Mouse (Mus musculus) MEL-GATA-1-ER (cell line): ENCODE results near the gene Trmt10a.

Experiments used
- DNase-seq: peaks from one replicate; pipeline ENCODE4 v3.0.0-alpha.2; 2012; ENCODE audit warnings: low read depth; ENCODE audit errors: extremely low read depth

The Trmt10a gene

GRCm38 (mm10) chr3:138143315-138144059, at the start of gene Trmt10a:
TSS of gene Trmt10a (plus strand) at chr3:138143448.
- peak; percentile 95 for DNase-seq

- DNase-seq, result no peak
These were observed 47.9 kb upstream of the Trmt10a start for GRCm38 (mm10) chr3:138095301-138095700.

- no peak for DNase-seq
These were observed 47.5 kb upstream of the Trmt10a start for GRCm38 (mm10) chr3:138095718-138096117.

- DNase-seq, result no peak
These were observed 46.8 kb upstream of the Trmt10a start for GRCm38 (mm10) chr3:138096263-138097028.

GRCm38 (mm10) chr3:138097718-138098117, 45.5 kb upstream of the Trmt10a start:
- no peak for DNase-seq

- no peak for DNase-seq
These were observed 41.3 kb upstream of the Trmt10a start for GRCm38 (mm10) chr3:138101936-138102335.

GRCm38 (mm10) chr3:138103690-138104089, 39.6 kb upstream of the Trmt10a start:
- no peak for DNase-seq

- DNase-seq, result no peak
These were observed 38.2 kb upstream of the Trmt10a start for GRCm38 (mm10) chr3:138105056-138105455.

GRCm38 (mm10) chr3:138106887-138107286, 36.4 kb upstream of the Trmt10a start:
- no peak for DNase-seq

- DNase-seq, result no peak
These were observed 32.1 kb upstream of the Trmt10a start for GRCm38 (mm10) chr3:138110910-138111782.

- no peak for DNase-seq
These were observed 29.1 kb upstream of the Trmt10a start for GRCm38 (mm10) chr3:138114106-138114505.

- no peak for DNase-seq
These were observed 26.4 kb upstream of the Trmt10a start for GRCm38 (mm10) chr3:138116871-138117270.

- no peak for DNase-seq
These were observed 24.9 kb upstream of the Trmt10a start for GRCm38 (mm10) chr3:138118392-138118791.

GRCm38 (mm10) chr3:138118831-138119230, 24.4 kb upstream of the Trmt10a start:
- DNase-seq, result no peak

- no peak for DNase-seq
These were observed 23.7 kb upstream of the Trmt10a start for GRCm38 (mm10) chr3:138119444-138120105.

- no peak for DNase-seq
These were observed 21.8 kb upstream of the Trmt10a start for GRCm38 (mm10) chr3:138121461-138121860.

- DNase-seq, result no peak
These were observed 19.4 kb upstream of the Trmt10a start for GRCm38 (mm10) chr3:138123842-138124241.

GRCm38 (mm10) chr3:138129110-138129509, 14.1 kb upstream of the Trmt10a start:
- no peak for DNase-seq

GRCm38 (mm10) chr3:138130692-138131091, 12.6 kb upstream of the Trmt10a start:
- DNase-seq, result no peak

- DNase-seq, result no peak
These were observed 12.1 kb upstream of the Trmt10a start for GRCm38 (mm10) chr3:138131168-138131567.

- DNase-seq, result no peak
These were observed 9.8 kb upstream of the Trmt10a start for GRCm38 (mm10) chr3:138133463-138133862.
